8 mouse cellular contexts compared by ENCODE assay signal in genomic region chr17:70720766-70721165, GRCm38 (mm10).
DNase-seq lines count a peak whose midpoint lies in the region; ATAC-seq and TF ChIP-seq lines count a peak whose summit lies in the region.

No protein-coding gene starts in this region.

- intact Hi-C loops in heart, postnatal 10 days (cut with DNase I): no loop called here

- CTCF ChIA-PET in Patski (lab: Charles Lee): interaction anchor here (1.0 to 2.9 kb wide), 10 partner anchors 8 to 248 kb away, joined by 3 to 19 read pairs (median 8); partner anchors contain the start of gene Tgif1

- in situ Hi-C loops in Patski (cut with MboI; ENCODE audit: low pct_unique_long_range_greater_than_20kb): no loop called here

- peak; percentile 57 for ATAC-seq in Patski

- POLR2A ChIA-PET in Patski (lab: Charles Lee): interaction anchor here (0.6 to 2.2 kb wide), 4 partner anchors 14 to 273 kb away, joined by 3 to 11 read pairs (median 4); partner anchors contain the start of gene Tgif1

- no peak overlapping the region for H3K27ac ChIP-seq in layer of hippocampus, adult 2 months

- no peaks in the 10 kb centered on the region for H3K27me3 ChIP-seq in Patski

- no peak for DNase-seq in layer of hippocampus, adult 2 months (ENCODE audit: low spot score in 2 of 2)
- no peak for DNase-seq in layer of hippocampus, postnatal 10 days (ENCODE audit: low spot score in 2 of 2)
- no peak for DNase-seq in Patski (ENCODE audit: low read depth, low spot score)
- DNase-seq in heart, postnatal 10 days: peak; percentile 32 to 33
- DNase-seq in mesoderm, embryonic 11.5 days (ENCODE audit: low read depth, low spot score): peak; percentile 52
- no peak for DNase-seq in layer of hippocampus, adult 18-20 months (ENCODE audit: low spot score in 2 of 2)
- no peak for DNase-seq in cerebellum, postnatal 4 days (ENCODE audit: low spot score in 2 of 2)
- DNase-seq in right cerebral cortex, postnatal 4 days: no peak

- TF ChIP-seq CTCF in layer of hippocampus, adult 2 months (conservative IDR thresholded peaks at IDR 0.05): peak; percentile 42
- TF ChIP-seq CTCF in Patski (IDR thresholded peaks at IDR 0.05): peak; percentile 49

- H3K4me3 ChIP-seq in layer of hippocampus, adult 2 months: no peak overlapping the region

Comparison
In these comparisons a context has a peak if more than half of its experiments do, and no peak if none do; other contexts are left out.
1. DNase-seq: peak in heart, postnatal 10 days (2 of 2) and mesoderm, embryonic 11.5 days (single experiment); none in layer of hippocampus, adult 2 months (0 of 2), layer of hippocampus, postnatal 10 days (0 of 2), Patski (single experiment), layer of hippocampus, adult 18-20 months (0 of 2), cerebellum, postnatal 4 days (0 of 2) and right cerebral cortex, postnatal 4 days (single experiment).